Mouse (Mus musculus): ENCODE data around the gene C5ar1. TPM values are rescaled to one million over a fixed set of nuclear protein-coding genes. Genes with fewer than 3 reads are reported as not detected.

The C5ar1 gene
- total and polyA plus RNA-seq, 3 experiments = not detected

- peak; percentile 54 for DNase-seq (ENCODE audit: low read depth, low spot score)
- Histone ChIP-seq H3K27ac (ENCODE audit: control insufficient read depth, low read depth, low read length) (peak overlapping the region; percentile 62), H3K27me3 (ENCODE audit: control insufficient read depth in 1 of 2, insufficient read depth in 2 of 2, low read length in 2 of 2) (0 out of 4 replicates have a peak, but pooled peaks cover 0 to 1% of the 10 kb centered on the region in 2 experiments), H3K9me3 (replicated peaks; ENCODE audit: insufficient read depth, low read length) (no peaks in the 10 kb centered on the region), H3K36me3 (ENCODE audit: control insufficient read depth in 1 of 2, insufficient read depth in 2 of 2, low read length in 2 of 2) (peaks cover 0 to 17% of the 10 kb centered on the region in 2 experiments; a peak in 2 of 4 replicates), H3K4me1 (ENCODE audit: control insufficient read depth in 1 of 2, insufficient read depth in 2 of 2, low read length in 2 of 2) (peaks cover 3 to 21% of the 10 kb centered on the region in 2 experiments; a peak in 3 of 4 replicates), H3K4me3 (ENCODE audit: control insufficient read depth in 1 of 2, insufficient read depth in 1 of 2, low read depth in 2 of 2, low read length in 2 of 2) (peak overlapping the region; percentile 10 to 49), H3K79me2 (ENCODE audit: control insufficient read depth, insufficient read depth, low read length, poor library complexity) (no peaks in the 10 kb centered on the region), H3K9ac (ENCODE audit: control insufficient read depth, low read depth, low read length, poor library complexity, severe bottlenecking) (peak overlapping the region; percentile 38)
- TF ChIP-seq TBP (IDR thresholded peaks at IDR 0.05; ENCODE audit: low read depth, low read length) (peak; percentile 86), POLR2AphosphoS5 (IDR thresholded peaks at IDR 0.05; ENCODE audit: borderline replicate concordance, low read depth, low read length) (no peak), MAZ (IDR thresholded peaks at IDR 0.05; ENCODE audit: low read depth, low read length) (no peak), TAL1 (IDR thresholded peaks at IDR 0.05; ENCODE audit: low read length) (no peak), POLR2AphosphoS2 (IDR thresholded peaks at IDR 0.05; ENCODE audit: low read length) (no peak), ELF1 (IDR thresholded peaks at IDR 0.05; ENCODE audit: low read depth, low read length) (no peak)
Measured at GRCm38 (mm10) chr7:16242198-16242597, 17.1 kb downstream of the C5ar1 start.

- Histone ChIP-seq H3K4me1 (ENCODE audit: control insufficient read depth in 1 of 2, insufficient read depth in 2 of 2, low read length in 2 of 2) (peaks cover 3 to 21% of the 10 kb centered on the region in 2 experiments; a peak in 3 of 4 replicates), H3K27me3 (ENCODE audit: control insufficient read depth in 1 of 2, insufficient read depth in 2 of 2, low read length in 2 of 2) (0 out of 4 replicates have a peak, but pooled peaks cover 0 to 1% of the 10 kb centered on the region in 2 experiments), H3K36me3 (ENCODE audit: control insufficient read depth in 1 of 2, insufficient read depth in 2 of 2, low read length in 2 of 2) (peaks cover 0 to 17% of the 10 kb centered on the region in 2 experiments; a peak in 2 of 4 replicates), H3K27ac (ENCODE audit: control insufficient read depth, low read depth, low read length) (peak overlapping the region; percentile 62), H3K9me3 (replicated peaks; ENCODE audit: insufficient read depth, low read length) (no peaks in the 10 kb centered on the region), H3K4me3 (ENCODE audit: control insufficient read depth in 1 of 2, insufficient read depth in 1 of 2, low read depth in 2 of 2, low read length in 2 of 2) (peak overlapping the region; percentile 10 to 49), H3K9ac (ENCODE audit: control insufficient read depth, low read depth, low read length, poor library complexity, severe bottlenecking) (peak overlapping the region; percentile 38), H3K79me2 (ENCODE audit: control insufficient read depth, insufficient read depth, low read length, poor library complexity) (no peaks in the 10 kb centered on the region)
- TF ChIP-seq POLR2AphosphoS2 (IDR thresholded peaks at IDR 0.05; ENCODE audit: low read length) (no peak), RCOR1 (IDR thresholded peaks at IDR 0.05; ENCODE audit: low read depth, low read length) (peak; percentile 18; the same call in 1 of the 2 replicates), EP300 (IDR thresholded peaks at IDR 0.05; ENCODE audit: low read depth in 1 of 2, low read length in 2 of 2) (peak in 1 of 2 experiments; percentile 38; a peak in 1 of 4 replicates)
- DNase-seq (ENCODE audit: low read depth, low spot score) = peak; percentile 59
Measured at GRCm38 (mm10) chr7:16241787-16242186, 17.6 kb downstream of the C5ar1 start.

GRCm38 (mm10) chr7:16240978-16241303 is 18.4 kb downstream of the C5ar1 start:
- Histone ChIP-seq H3K9ac (ENCODE audit: control insufficient read depth, low read depth, low read length, poor library complexity, severe bottlenecking) (no peak overlapping the region), H3K36me3 (ENCODE audit: control insufficient read depth in 1 of 2, insufficient read depth in 2 of 2, low read length in 2 of 2) (peaks cover 0 to 17% of the 10 kb centered on the region in 2 experiments; a peak in 2 of 4 replicates), H3K4me3 (ENCODE audit: control insufficient read depth in 1 of 2, insufficient read depth in 1 of 2, low read depth in 2 of 2, low read length in 2 of 2) (no peak overlapping the region), H3K4me1 (ENCODE audit: control insufficient read depth in 1 of 2, insufficient read depth in 2 of 2, low read length in 2 of 2) (peaks cover 3 to 21% of the 10 kb centered on the region in 2 experiments; a peak in 3 of 4 replicates), H3K27me3 (ENCODE audit: control insufficient read depth in 1 of 2, insufficient read depth in 2 of 2, low read length in 2 of 2) (0 out of 4 replicates have a peak, but pooled peaks cover 0 to 1% of the 10 kb centered on the region in 2 experiments), H3K9me3 (replicated peaks; ENCODE audit: insufficient read depth, low read length) (no peaks in the 10 kb centered on the region), H3K27ac (ENCODE audit: control insufficient read depth, low read depth, low read length) (no peak overlapping the region; the same call in 1 of the 2 replicates), H3K79me2 (ENCODE audit: control insufficient read depth, insufficient read depth, low read length, poor library complexity) (no peaks in the 10 kb centered on the region)
- DNase-seq (ENCODE audit: low read depth, low spot score) = peak; percentile 57
- no peak for TF ChIP-seq RCOR1 (IDR thresholded peaks at IDR 0.05; ENCODE audit: low read depth, low read length)
- peak in 1 of 3 experiments; percentile 12; a peak in 1 of 6 replicates for TF ChIP-seq CTCF (IDR thresholded peaks at IDR 0.05 in 2 of 3, conservative IDR thresholded peaks at IDR 0.05 in 1 of 3; ENCODE audit: control insufficient read depth in 1 of 3, insufficient read depth in 1 of 3, low read depth in 2 of 3, low read length in 3 of 3, poor library complexity in 1 of 3, severe bottlenecking in 1 of 3)
- TF ChIP-seq NRF1 (IDR thresholded peaks at IDR 0.05; ENCODE audit: insufficient read depth, low read depth, low read length, poor library complexity, severe bottlenecking) = no peak
